In the genomic region with DNA sequence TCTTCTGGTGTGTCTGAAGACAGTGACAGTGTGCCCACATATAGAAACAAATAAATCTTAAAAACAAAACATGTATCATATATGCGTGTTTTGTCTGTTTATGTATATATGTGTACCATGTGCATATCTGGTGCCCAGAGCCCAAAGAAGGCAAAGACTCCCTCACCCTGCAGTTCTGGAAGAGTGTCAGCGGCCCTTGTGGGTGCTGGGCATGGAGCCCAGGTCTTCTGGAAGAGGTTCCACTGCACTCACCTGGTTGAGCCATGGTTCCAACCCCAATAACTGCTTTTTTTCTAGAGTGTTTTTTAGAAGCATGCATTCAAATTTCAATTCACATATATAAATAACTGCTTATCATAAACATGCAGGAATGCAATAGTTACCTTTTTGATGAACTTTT, we compare ENCODE assay signal across 16 mouse cellular contexts.
"Had no signal": no experiment of that assay in that cellular context is flagged by ENCODE, and none has a peak within 500 bp of the region (broad histone marks: within the 10 kb centered on the region; RNA-seq: fewer than 3 reads in every experiment).

No protein-coding gene starts in this region.

- ATAC-seq: liver, postnatal 0 days had no signal

- H3K27me3 ChIP-seq: kidney, embryonic 15.5 days; limb, embryonic 12.5 days; liver, embryonic 13.5 days; lung, embryonic 15.5 days; neural tube, embryonic 12.5 days; stomach, embryonic 15.5 days had no signal

- H3K4me3 ChIP-seq: kidney, embryonic 15.5 days; limb, embryonic 12.5 days; liver, embryonic 13.5 days; lung, embryonic 15.5 days; neural tube, embryonic 12.5 days; stomach, embryonic 15.5 days had no signal

- H3K27ac ChIP-seq: kidney, embryonic 15.5 days; limb, embryonic 12.5 days; liver, embryonic 13.5 days; lung, embryonic 15.5 days; neural tube, embryonic 12.5 days; stomach, embryonic 15.5 days had no signal

- DNase-seq: kidney, postnatal 14 days; layer of hippocampus, postnatal 36 days; liver; liver, embryonic 13.5 days; liver, postnatal 0 days; midbrain, embryonic 14.5 days; retina, postnatal 1 day; right cerebral cortex, postnatal 4 days; spleen, adult 18-20 months; thymus, adult 2 months; thymus, postnatal 36 days had no signal
